Mouse (Mus musculus) limb, embryonic 10.5 days (tissue): Measurements from ENCODE around the gene Dbndd2. TPM values are rescaled to one million over a fixed set of nuclear protein-coding genes. Genes with fewer than 3 reads are reported as not detected.

Source experiments
- DNase-seq: peaks from one replicate; pipeline ENCODE4 v3.0.0-alpha.2; 2017; ENCODE audit warnings: low spot score
- H3K27ac ChIP-seq: fragments of 300-500 bp; sonication (generic); 2 replicates; pipeline ENCODE4 v1.5.1; 2016; ENCODE audit warnings: mild to moderate bottlenecking
- H3K27me3 ChIP-seq: fragments of 300-500 bp; sonication (generic); 2 replicates; pipeline ENCODE4 v1.6.1; 2016; ENCODE audit warnings: low read depth, mild to moderate bottlenecking; ENCODE audit not compliant: poor library complexity, severe bottlenecking
- H3K36me3 ChIP-seq: fragments of 300-500 bp; sonication (generic); 2 replicates; pipeline ENCODE4 v1.6.1; 2016; ENCODE audit warnings: mild to moderate bottlenecking, moderate library complexity
- H3K4me1 ChIP-seq: fragments of 300-500 bp; sonication (generic); 2 replicates; pipeline ENCODE4 v1.6.1; 2016
- H3K4me3 ChIP-seq: fragments of 300-500 bp; sonication (generic); 2 replicates; pipeline ENCODE4 v1.5.1; 2016; ENCODE audit warnings: mild to moderate bottlenecking, moderate library complexity
- H3K9me3 ChIP-seq: fragments of 300-500 bp; sonication (generic); replicated peaks from 2 replicates; pipeline ENCODE4 v1.6.1; 2016; ENCODE audit warnings: mild to moderate bottlenecking
- WGBS: fragments of 180-500 bp; shearing (Covaris S2); methylation state at CpG from one replicate; pipeline ENCODE4 v1.1.7; 2016; 5-methylcytosine and 5-hydroxymethylcytosine counted together
- polyA plus RNA-seq: library from polyadenylated mRNA; unstranded; fragments of >200 nt; fragmentation: Nextera tagmentation; extraction: Ambion mirVana; gene quantifications from 2 replicates; pipeline ENCODE4 v1.2.1, GENCODE M21; 2016

Dbndd2 gene
- 0.70 and 2.1 TPM in 2 replicates for polyA plus RNA-seq

GRCm38 (mm10) chr2:164485681-164486257 is at the start of gene Dbndd2:
Dbndd2 (plus strand) TSS chr2:164486106.
- peaks cover 62% of the 10 kb centered on the region for H3K27me3 ChIP-seq
- H3K27ac ChIP-seq, result peak within 1 kb of the TSS; percentile 75
- 1% methylated on average over 26 of the region's 26 CpGs for WGBS
- H3K4me1 ChIP-seq, result peaks cover 22% of the 10 kb centered on the region
- H3K9me3 ChIP-seq, result no peaks in the 10 kb centered on the region
- H3K4me3 ChIP-seq, result peak within 1 kb of the TSS; percentile 87
- H3K36me3 ChIP-seq, result no peaks in the 10 kb centered on the region
- DNase-seq, result peak; percentile 52

GRCm38 (mm10) chr2:164436215-164436913 is 49.5 kb upstream of the Dbndd2 start:
- DNase-seq, result no peak
- Histone ChIP-seq H3K4me3 (peak overlapping the region; percentile 24), H3K36me3 (no peaks in the 10 kb centered on the region), H3K27ac (peak overlapping the region; percentile 77), H3K27me3 (peaks cover 43% of the 10 kb centered on the region), H3K4me1 (peaks cover 87% of the 10 kb centered on the region), H3K9me3 (no peaks in the 10 kb centered on the region)
- WGBS, result 23% methylated on average over 8 of the region's 8 CpGs

DNA sequence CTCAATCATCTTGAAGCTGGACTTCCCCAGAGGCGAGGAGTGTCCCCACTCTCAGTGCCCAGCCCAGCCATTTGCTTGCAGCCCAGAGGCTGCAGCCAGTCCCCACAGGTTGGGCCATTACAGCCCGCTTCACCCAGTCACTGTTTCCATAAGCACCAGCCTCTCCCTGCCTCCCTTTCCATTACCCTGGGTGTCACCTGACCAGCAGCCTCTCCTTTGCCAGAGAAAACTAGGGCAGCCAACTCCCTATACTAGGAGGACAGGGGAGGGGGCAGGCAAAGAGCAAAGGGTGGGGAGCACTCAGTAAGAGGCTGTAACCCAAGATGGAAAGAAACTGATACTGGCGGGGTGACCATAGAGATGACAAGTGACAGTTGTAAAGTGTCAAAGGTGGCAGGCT is 48.9 kb upstream of the Dbndd2 start:
- DNase-seq, result no peak
- Histone ChIP-seq H3K4me1 (peaks cover 87% of the 10 kb centered on the region), H3K36me3 (no peaks in the 10 kb centered on the region), H3K9me3 (no peaks in the 10 kb centered on the region), H3K27ac (peak overlapping the region; percentile 77), H3K4me3 (peak overlapping the region; percentile 24; the same call in 1 of the 2 replicates), H3K27me3 (peaks cover 43% of the 10 kb centered on the region)
- 41% methylated on average over 3 of the region's 3 CpGs for WGBS

DNA sequence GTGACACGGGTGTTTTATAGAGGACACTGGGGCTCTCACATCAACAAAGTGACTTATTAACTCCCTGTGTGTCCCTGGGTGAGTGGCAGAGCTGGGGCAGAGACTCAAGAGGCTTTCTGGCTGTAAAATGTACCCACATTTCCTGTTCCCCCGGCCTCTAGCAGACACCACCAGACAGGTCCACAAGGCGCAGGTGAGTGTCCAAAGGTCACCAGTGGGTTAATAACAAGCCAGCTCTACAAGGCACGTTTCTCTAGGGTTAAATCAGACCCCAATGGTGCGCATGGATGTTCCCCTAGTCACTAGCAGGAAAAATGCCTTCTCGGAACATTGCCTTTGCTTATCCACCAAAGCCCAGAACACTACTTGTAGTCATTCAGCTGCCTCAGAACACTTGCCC is 48.2 kb upstream of the Dbndd2 start:
- no peaks in the 10 kb centered on the region for H3K9me3 ChIP-seq
- H3K4me3 ChIP-seq, result no peak overlapping the region
- WGBS, result 68% methylated on average over 6 of the region's 6 CpGs
- H3K4me1 ChIP-seq, result peaks cover 87% of the 10 kb centered on the region
- no peak overlapping the region for H3K27ac ChIP-seq
- peaks cover 46% of the 10 kb centered on the region for H3K27me3 ChIP-seq
- DNase-seq, result no peak
- no peaks in the 10 kb centered on the region for H3K36me3 ChIP-seq

- Histone ChIP-seq H3K4me1 (peaks cover 87% of the 10 kb centered on the region), H3K27me3 (peaks cover 46% of the 10 kb centered on the region), H3K36me3 (no peaks in the 10 kb centered on the region), H3K9me3 (no peaks in the 10 kb centered on the region), H3K4me3 (no peak overlapping the region), H3K27ac (no peak overlapping the region)
- WGBS, result 56% methylated on average over 8 of the region's 8 CpGs
- no peak for DNase-seq
These were observed 47.6 kb upstream of the Dbndd2 start for GRCm38 (mm10) chr2:164438257-164438656.

DNA sequence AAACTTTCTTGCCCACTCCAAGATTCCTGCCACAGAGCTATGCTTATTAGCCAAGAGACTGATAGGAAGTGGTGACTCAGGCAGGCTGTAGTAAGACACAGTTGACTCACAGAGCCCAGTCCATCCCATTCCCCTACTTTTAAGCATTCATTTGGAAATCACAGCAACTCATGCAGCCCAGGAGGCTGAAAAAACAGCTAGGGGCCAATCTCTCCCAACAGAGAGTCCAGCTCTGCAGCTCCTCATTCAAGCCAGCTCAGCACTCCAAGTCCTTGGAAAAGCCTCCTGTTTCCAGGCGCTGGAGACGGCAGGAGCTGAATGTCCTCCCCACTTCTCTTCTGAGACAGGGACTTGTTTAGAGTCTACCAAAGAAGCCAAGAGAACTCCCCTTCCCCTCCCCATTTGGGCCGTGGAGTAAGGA is 46.9 kb upstream of the Dbndd2 start:
- H3K36me3 ChIP-seq, result no peaks in the 10 kb centered on the region
- no peak overlapping the region for H3K4me3 ChIP-seq
- WGBS, result 75% methylated on average over 3 of the region's 3 CpGs
- peaks cover 92% of the 10 kb centered on the region for H3K4me1 ChIP-seq
- H3K27ac ChIP-seq, result no peak overlapping the region
- no peaks in the 10 kb centered on the region for H3K9me3 ChIP-seq
- no peak for DNase-seq
- peaks cover 46% of the 10 kb centered on the region for H3K27me3 ChIP-seq

DNA sequence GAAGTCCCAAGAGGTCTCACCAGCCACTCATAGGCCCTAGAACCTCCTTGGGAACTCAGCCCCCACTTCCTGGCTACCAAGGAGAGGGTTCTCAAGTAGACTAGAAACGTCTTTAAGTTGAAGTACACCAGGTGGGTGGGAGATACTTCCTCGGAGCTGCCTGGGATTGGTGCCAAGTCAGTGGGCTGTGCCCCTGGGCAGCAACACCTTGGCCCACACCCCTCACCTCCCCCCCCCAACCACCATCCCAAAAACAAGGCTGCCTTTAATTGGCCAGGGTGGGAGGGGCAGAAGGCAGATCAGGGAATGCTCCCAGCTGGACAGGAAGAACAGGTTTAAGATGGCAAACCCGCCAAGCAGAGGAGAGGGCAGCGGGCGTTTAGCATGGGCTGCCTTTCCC is 45.6 kb upstream of the Dbndd2 start:
- Histone ChIP-seq H3K9me3 (no peaks in the 10 kb centered on the region), H3K4me1 (peaks cover 80% of the 10 kb centered on the region), H3K4me3 (no peak overlapping the region), H3K36me3 (no peaks in the 10 kb centered on the region), H3K27me3 (peaks cover 48% of the 10 kb centered on the region), H3K27ac (no peak overlapping the region)
- 70% methylated on average over 5 of the region's 5 CpGs for WGBS
- DNase-seq, result no peak

DNA sequence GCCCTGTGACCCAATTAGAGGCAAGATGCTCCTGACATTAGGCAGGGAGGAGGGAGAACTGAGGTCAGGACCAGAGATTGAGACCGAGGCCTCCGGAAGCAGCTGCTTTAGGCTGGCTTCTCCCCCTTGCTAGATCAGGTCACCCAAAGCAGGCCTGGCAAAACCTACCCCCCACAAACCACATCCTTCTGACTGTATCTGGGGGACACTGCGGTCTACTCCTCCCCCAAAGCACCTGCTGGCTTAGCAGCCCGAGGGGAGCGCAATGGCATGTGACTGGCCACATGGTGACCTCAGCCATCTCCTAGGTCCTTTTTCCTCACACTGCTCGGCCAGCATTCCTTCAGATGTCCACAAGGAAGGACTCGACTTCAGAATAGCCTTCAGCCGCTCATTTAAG is 44.8 kb upstream of the Dbndd2 start:
- 34% methylated on average over 8 of the region's 8 CpGs for WGBS
- H3K9me3 ChIP-seq, result no peaks in the 10 kb centered on the region
- peaks cover 72% of the 10 kb centered on the region for H3K4me1 ChIP-seq
- 0 out of 2 replicates have a peak overlapping the region, but pooled peaks have one; percentile 14 for H3K27ac ChIP-seq
- peak overlapping the region; percentile 68 for H3K4me3 ChIP-seq
- no peaks in the 10 kb centered on the region for H3K36me3 ChIP-seq
- peaks cover 50% of the 10 kb centered on the region for H3K27me3 ChIP-seq
- DNase-seq, result no peak

DNA sequence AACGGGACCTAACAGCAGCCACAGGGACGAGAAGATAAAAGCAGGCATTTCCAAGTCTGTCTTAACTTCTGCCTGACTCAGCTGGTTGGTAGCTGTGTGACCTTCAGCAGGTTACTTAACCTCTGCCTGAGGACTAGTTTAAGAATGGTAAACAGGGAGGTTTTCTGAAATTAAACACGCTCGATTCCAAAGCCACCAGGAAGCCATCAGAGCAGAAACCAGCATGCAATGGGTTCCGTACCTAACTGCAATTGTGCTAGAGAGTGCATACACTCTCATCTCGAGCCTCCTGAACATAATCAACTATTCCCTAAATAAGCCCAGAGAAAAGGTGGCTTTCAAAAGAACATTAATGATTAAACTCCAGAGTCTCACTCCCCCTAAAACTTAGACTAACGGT is 44.2 kb upstream of the Dbndd2 start:
- 33% methylated on average over 7 of the region's 7 CpGs for WGBS
- no peak for DNase-seq

DNA sequence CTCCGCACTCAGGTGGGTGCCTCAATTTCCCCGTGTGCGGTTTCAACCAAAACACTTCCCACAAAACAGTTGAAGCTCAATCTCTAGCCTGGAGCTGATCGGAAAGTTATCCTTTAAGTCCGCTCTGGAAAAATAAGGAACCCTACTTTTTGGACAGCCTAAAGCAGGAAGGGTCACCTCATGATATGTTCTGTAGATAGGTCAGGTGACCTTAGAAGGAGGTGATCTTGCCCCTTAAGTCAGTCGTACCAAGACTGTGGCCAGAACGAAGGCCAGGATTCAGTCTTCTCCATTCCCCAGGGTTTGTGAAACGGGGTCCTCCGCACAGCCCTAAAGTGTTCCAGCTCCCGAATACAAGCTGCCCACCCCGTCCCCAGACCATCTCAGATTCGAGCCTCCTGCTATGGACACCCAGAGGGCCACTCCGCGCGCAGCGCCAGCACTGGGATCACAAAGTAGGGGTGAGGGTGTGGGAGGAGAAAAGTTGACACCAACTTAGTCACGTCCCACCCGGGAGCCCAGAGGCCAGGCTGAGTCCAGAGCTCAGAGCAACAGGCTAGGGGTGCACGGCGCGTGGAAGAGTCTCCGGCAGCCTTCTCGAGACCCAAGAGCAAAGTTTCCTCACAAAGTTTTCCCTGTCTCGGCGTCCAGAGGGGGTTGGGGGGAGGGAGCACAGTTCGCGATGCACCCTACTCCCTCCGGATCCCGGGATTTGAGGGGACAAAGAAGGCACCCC is 43.4 kb upstream of the Dbndd2 start:
- Histone ChIP-seq H3K27ac (peak overlapping the region; percentile 88), H3K4me3 (peak overlapping the region; percentile 68), H3K36me3 (no peaks in the 10 kb centered on the region), H3K9me3 (no peaks in the 10 kb centered on the region), H3K4me1 (peaks cover 58% of the 10 kb centered on the region), H3K27me3 (peaks cover 48% of the 10 kb centered on the region)
- peak; percentile 64 for DNase-seq
- WGBS, result 1% methylated on average over 29 of the region's 29 CpGs

More for the DNA sequence above, 44.2 kb upstream of the Dbndd2 start:
- H3K36me3 ChIP-seq, result no peaks in the 10 kb centered on the region
- H3K27me3 ChIP-seq, result peaks cover 48% of the 10 kb centered on the region
- H3K9me3 ChIP-seq, result no peaks in the 10 kb centered on the region
- 0 out of 2 replicates have a peak overlapping the region, but pooled peaks have one; percentile 14 for H3K27ac ChIP-seq
- peaks cover 66% of the 10 kb centered on the region for H3K4me1 ChIP-seq
- H3K4me3 ChIP-seq, result peak overlapping the region; percentile 68

DNA sequence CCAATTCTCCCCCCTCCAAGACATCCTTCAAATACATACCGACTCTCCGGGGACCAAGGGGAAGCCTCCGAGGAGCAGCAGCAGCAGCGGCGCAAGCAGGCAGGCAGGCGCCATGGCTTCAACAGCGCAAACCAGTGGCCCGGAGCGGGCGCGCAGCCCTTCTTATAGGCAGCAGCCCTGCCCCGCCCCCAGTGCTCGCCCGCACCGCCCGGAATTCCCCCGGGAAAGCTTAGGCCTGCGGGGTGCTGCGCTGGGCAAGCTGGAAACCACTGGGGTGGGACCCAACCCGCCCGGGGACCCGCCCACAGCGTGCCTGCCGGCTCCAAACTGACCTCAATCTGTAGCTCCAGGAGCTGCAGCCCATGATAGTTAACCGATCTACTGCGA is 42.9 kb upstream of the Dbndd2 start:
- Histone ChIP-seq H3K9me3 (no peaks in the 10 kb centered on the region), H3K27ac (peak overlapping the region; percentile 88), H3K4me3 (peak overlapping the region; percentile 68), H3K27me3 (peaks cover 48% of the 10 kb centered on the region), H3K4me1 (peaks cover 53% of the 10 kb centered on the region), H3K36me3 (no peaks in the 10 kb centered on the region)
- peak; percentile 89 for DNase-seq
- WGBS, result under 1% methylated on average over 26 of the region's 26 CpGs

- no peak for DNase-seq
- Histone ChIP-seq H3K27ac (peak within 1 kb of the TSS; percentile 88), H3K36me3 (no peaks in the 10 kb centered on the region), H3K27me3 (peaks cover 48% of the 10 kb centered on the region), H3K9me3 (no peaks in the 10 kb centered on the region), H3K4me1 (peaks cover 48% of the 10 kb centered on the region), H3K4me3 (peak within 1 kb of the TSS; percentile 68)
- WGBS, result 7% methylated on average over 18 of the region's 18 CpGs
These were observed 42.4 kb upstream of the Dbndd2 start, which contains the start of gene Sdc4 for GRCm38 (mm10) chr2:164443460-164444000. Sdc4 (minus strand) TSS chr2:164443887.
